Mouse (Mus musculus): ENCODE results near the gene Rrp9. TPM values are rescaled to one million over a fixed set of nuclear protein-coding genes. Genes with fewer than 3 reads are reported as not detected.

Rrp9 gene
- total and polyA plus RNA-seq, 3 experiments: 120 to 326 (median 130) TPM

DNA sequence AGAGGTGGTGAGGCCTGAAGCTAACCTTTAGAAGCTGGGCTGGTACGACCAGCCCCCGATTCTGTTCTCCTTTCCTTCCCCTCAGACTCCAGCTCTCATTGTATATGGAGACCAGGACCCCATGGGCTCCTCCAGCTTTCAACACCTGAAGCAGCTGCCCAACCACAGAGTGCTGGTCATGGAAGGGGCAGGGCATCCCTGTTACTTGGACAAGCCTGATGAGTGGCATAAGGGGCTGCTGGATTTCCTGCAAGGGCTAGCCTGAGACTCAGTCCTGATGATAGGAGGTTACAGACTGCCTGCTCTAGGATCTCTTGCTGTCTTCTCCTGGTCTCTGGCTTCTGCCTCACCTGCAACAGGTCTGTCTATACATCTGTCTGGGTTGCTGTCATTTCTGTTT is 23.9 kb upstream of the Rrp9 start:
- Histone ChIP-seq H3K4me1 (ENCODE audit: control insufficient read depth in 1 of 2, insufficient read depth in 2 of 2) (peaks cover 27 to 64% of the 10 kb centered on the region in 2 experiments), H3K4me2 (ENCODE audit: insufficient read depth, low read depth, poor library complexity, severe bottlenecking) (no peak overlapping the region), H3K27me3 (replicated peaks) (no peaks in the 10 kb centered on the region), H3K27ac (ENCODE audit: insufficient read depth, low read depth) (no peak overlapping the region), H3K36me3 (replicated peaks in 1 of 2; ENCODE audit: control insufficient read depth in 1 of 2, insufficient read depth in 1 of 2, low read length in 1 of 2) (peaks cover 0 to 33% of the 10 kb centered on the region in 2 experiments), H3K79me2 (replicated peaks; ENCODE audit: control insufficient read depth, extremely low read depth, insufficient read depth, poor library complexity, severe bottlenecking) (no peaks in the 10 kb centered on the region), H3K9me3 (replicated peaks; ENCODE audit: low read length) (no peaks in the 10 kb centered on the region), H3K4me3 (replicated peaks in 1 of 3; ENCODE audit: low read depth in 2 of 3, low read length in 2 of 3, poor library complexity in 1 of 3) (no peak overlapping the region), H3K9ac (ENCODE audit: insufficient read depth, low read depth) (no peak overlapping the region)
- DNase-seq (ENCODE audit: extremely low read depth): no peak
- in situ Hi-C loops (cut with MboI; ENCODE audit: low pct_ligation_motif_present, low pct_unique_long_range_greater_than_20kb, low sequenced_read_pairs): no loop called here
- dilution Hi-C loops (cut with MboI; ENCODE audit: extremely low pct_ligation_motif_present, extremely low pct_unique_long_range_greater_than_20kb, low sequenced_read_pairs): no loop called here
- TF ChIP-seq ZKSCAN1 (IDR thresholded peaks at IDR 0.05; ENCODE audit: borderline replicate concordance, low read depth, low read length): no peak
- TF ChIP-seq E2F4 (IDR thresholded peaks at IDR 0.05; ENCODE audit: insufficient replicate concordance, low read depth, low read length): no peak
- no peak for TF ChIP-seq CTCF (conservative IDR thresholded peaks at IDR 0.05 in 1 of 2, IDR thresholded peaks at IDR 0.05 in 1 of 2; ENCODE audit: low read depth in 2 of 2, low read length in 2 of 2)
- TF ChIP-seq MAFK (IDR thresholded peaks at IDR 0.05; ENCODE audit: insufficient replicate concordance, low read length): no peak

DNA sequence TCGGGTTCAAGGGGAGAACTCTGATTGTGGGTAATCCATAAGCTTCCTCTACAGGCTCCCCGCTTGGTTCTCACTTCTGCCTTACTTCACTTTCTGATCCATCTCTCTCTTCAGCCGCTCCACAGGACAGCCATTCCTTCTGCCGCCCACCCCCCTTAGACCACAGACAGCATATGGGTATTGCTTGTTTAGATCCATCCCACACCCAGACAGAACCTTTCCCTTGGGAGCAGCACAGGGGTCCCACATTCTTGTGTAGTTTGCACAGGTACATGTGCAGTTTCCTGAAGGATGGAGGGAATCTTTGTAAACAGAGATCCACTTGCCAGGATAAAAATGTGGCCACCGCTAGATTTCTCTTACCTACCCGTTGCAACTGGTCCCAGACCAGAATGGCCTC is 23.4 kb upstream of the Rrp9 start:
- TF ChIP-seq RAD21 (IDR thresholded peaks at IDR 0.05; ENCODE audit: low read depth, low read length) (no peak), MXI1 (IDR thresholded peaks at IDR 0.05; ENCODE audit: low read depth, low read length) (no peak)
- dilution Hi-C loops (cut with MboI; ENCODE audit: extremely low pct_ligation_motif_present, extremely low pct_unique_long_range_greater_than_20kb, low sequenced_read_pairs): no loop called here
- Histone ChIP-seq H3K36me3 (replicated peaks in 1 of 2; ENCODE audit: control insufficient read depth in 1 of 2, insufficient read depth in 1 of 2, low read length in 1 of 2) (peaks cover 0 to 38% of the 10 kb centered on the region in 2 experiments), H3K79me2 (replicated peaks; ENCODE audit: control insufficient read depth, extremely low read depth, insufficient read depth, poor library complexity, severe bottlenecking) (no peaks in the 10 kb centered on the region), H3K4me2 (ENCODE audit: insufficient read depth, low read depth, poor library complexity, severe bottlenecking) (no peak overlapping the region), H3K9me3 (replicated peaks; ENCODE audit: low read length) (no peaks in the 10 kb centered on the region), H3K27me3 (replicated peaks) (no peaks in the 10 kb centered on the region), H3K9ac (ENCODE audit: insufficient read depth, low read depth) (no peak overlapping the region), H3K4me1 (ENCODE audit: control insufficient read depth in 1 of 2, insufficient read depth in 2 of 2) (peaks cover 29 to 67% of the 10 kb centered on the region in 2 experiments), H3K27ac (ENCODE audit: insufficient read depth, low read depth) (no peak overlapping the region), H3K4me3 (replicated peaks in 1 of 3; ENCODE audit: low read depth in 2 of 3, low read length in 2 of 3, poor library complexity in 1 of 3) (peak overlapping the region in 1 of 3 experiments; percentile 71)
- no peak for DNase-seq (ENCODE audit: extremely low read depth)
- in situ Hi-C loops (cut with MboI; ENCODE audit: low pct_ligation_motif_present, low pct_unique_long_range_greater_than_20kb, low sequenced_read_pairs): no loop called here

DNA sequence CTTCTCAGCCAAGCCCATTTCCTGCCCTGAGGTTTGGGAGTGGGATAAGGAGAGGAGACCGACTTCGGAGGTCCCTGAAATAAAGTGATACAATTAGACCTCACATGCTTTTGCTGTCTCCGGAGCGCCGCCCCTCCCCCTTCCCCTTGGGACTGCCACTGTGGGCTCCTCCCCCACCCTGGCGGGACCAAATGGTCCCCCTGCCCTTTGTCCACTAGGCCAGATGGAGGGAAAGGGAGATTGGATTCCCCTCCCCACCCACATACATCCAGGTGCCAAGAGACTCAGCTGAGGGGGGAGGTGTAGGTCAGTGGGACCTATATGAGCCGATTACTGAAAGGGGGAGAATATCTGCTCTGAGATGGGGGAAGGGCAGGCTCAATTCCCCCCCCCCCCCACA is 22.9 kb upstream of the Rrp9 start:
- Histone ChIP-seq H3K79me2 (replicated peaks; ENCODE audit: control insufficient read depth, extremely low read depth, insufficient read depth, poor library complexity, severe bottlenecking) (no peaks in the 10 kb centered on the region), H3K9me3 (replicated peaks; ENCODE audit: low read length) (no peaks in the 10 kb centered on the region), H3K4me3 (replicated peaks in 1 of 3; ENCODE audit: low read depth in 2 of 3, low read length in 2 of 3, poor library complexity in 1 of 3) (peak overlapping the region; percentile 69 to 71 (median 71)), H3K27ac (ENCODE audit: insufficient read depth, low read depth) (no peak overlapping the region), H3K27me3 (replicated peaks) (no peaks in the 10 kb centered on the region), H3K9ac (ENCODE audit: insufficient read depth, low read depth) (peak overlapping the region; percentile 45), H3K4me2 (ENCODE audit: insufficient read depth, low read depth, poor library complexity, severe bottlenecking) (peak overlapping the region; percentile 85), H3K4me1 (ENCODE audit: control insufficient read depth in 1 of 2, insufficient read depth in 2 of 2) (peaks cover 29 to 69% of the 10 kb centered on the region in 2 experiments), H3K36me3 (replicated peaks in 1 of 2; ENCODE audit: control insufficient read depth in 1 of 2, insufficient read depth in 1 of 2, low read length in 1 of 2) (peaks cover 0 to 40% of the 10 kb centered on the region in 2 experiments)
- dilution Hi-C loops (cut with MboI; ENCODE audit: extremely low pct_ligation_motif_present, extremely low pct_unique_long_range_greater_than_20kb, low sequenced_read_pairs): no loop called here
- DNase-seq (ENCODE audit: extremely low read depth): no peak
- peak; percentile 95 for TF ChIP-seq CHD2 (IDR thresholded peaks at IDR 0.05; ENCODE audit: low read length)
- TF ChIP-seq NRF1 (IDR thresholded peaks at IDR 0.05; ENCODE audit: low read depth, low read length): 0 out of 2 replicates have a peak, but pooled peaks have one; percentile 1
- TF ChIP-seq KAT2A (IDR thresholded peaks at IDR 0.05; ENCODE audit: insufficient replicate concordance, low read length): 0 out of 2 replicates have a peak, but pooled peaks have one; percentile 35
- TF ChIP-seq UBTF (IDR thresholded peaks at IDR 0.05; ENCODE audit: low read depth, low read length): no peak
- in situ Hi-C loops (cut with MboI; ENCODE audit: low pct_ligation_motif_present, low pct_unique_long_range_greater_than_20kb, low sequenced_read_pairs): no loop called here

Measured in CH12.LX (cell line).